Mouse (Mus musculus) erythroblast, embryonic 14.5 days (primary cell): ENCODE results near the gene Rnf8.

Experiments
- GATA1 ChIP-seq: IDR thresholded peaks from 2 replicates; pipeline ENCODE4 v1.6.1; 2012; ENCODE audit warnings: low read length, inconsistent platforms, mixed read lengths
- TAL1 ChIP-seq: IDR thresholded peaks from 3 replicates; pipeline ENCODE4 v1.6.1; 2012; ENCODE audit warnings: low read length, inconsistent platforms, mixed read lengths

DNA sequence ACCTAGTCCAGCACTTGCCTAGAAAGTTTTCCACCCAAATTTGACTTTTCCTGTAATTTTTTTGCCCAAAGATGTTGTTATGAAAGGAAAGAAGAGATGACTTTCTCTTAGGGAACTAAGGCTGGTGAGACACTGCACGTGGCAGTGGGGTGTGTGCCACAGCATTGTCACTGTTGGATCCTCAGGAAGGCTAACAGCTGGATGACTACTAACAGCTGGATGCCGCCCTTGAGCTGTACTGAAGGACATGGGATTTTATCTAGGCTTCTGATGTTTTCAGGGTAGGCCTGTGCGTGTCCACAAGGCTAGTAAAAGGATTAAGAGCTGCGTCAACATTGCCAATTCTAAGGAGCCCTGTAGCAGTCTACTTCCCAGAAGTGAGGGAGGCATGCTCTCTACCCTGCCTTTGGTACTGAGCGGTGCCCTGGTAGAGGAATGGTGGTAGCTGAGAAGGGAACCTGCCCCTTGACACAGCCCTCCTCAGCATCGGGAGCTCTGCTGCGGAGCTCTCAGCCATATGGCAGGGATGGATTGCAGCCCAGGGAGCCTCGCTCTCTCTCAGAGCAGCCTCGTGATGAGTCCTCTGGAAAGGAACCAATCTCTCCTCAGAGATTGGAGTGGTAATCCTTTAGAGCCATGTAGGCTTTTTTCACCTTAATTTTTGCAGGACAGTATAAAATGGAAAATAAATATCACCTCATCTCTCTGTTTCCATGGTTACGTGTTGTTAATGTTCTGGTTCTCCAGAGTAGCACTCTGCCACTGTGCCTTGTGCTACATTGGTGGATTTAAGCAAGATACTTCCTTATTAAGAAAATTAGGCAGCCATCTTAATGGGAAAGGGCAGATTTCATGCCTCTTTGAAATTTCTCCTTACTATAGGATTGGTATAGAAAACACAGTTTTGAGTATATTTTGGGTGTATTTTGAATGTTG is 53.7 kb downstream of the Rnf8 start:
- TF ChIP-seq GATA1 (no peak), TAL1 (no peak)
